Mouse (Mus musculus) granulocyte monocyte progenitor cell, adult 5-6 weeks (primary cell): ENCODE measurements around the gene Fsip1. TPM values are rescaled to one million over a fixed set of nuclear protein-coding genes. Genes with fewer than 3 reads are reported as not detected.

Source experiments
- ATAC-seq: replicated peaks from 2 replicates; pipeline ENCODE4 v1.8.0; 2016; ENCODE audit warnings: mild to moderate bottlenecking, moderate TSS enrichment, inconsistent platforms; ENCODE audit not compliant: poor library complexity, severe bottlenecking
- total RNA-seq, 2 experiments: library from RNA; stranded (forward) in 1 of 2; stranded (reverse) in 1 of 2; fragments of 200-712, 200-1000 nt in 1 of 2; fragments of >200 nt in 1 of 2; fragmentation: Nextera tagmentation in 1 of 2; gene quantifications; 2 replicates each; pipeline ENCODE4 v1.2.3; 2014 to 2017

Fsip1 gene
- total RNA-seq, 2 experiments from 2014 or later, result not detected

DNA sequence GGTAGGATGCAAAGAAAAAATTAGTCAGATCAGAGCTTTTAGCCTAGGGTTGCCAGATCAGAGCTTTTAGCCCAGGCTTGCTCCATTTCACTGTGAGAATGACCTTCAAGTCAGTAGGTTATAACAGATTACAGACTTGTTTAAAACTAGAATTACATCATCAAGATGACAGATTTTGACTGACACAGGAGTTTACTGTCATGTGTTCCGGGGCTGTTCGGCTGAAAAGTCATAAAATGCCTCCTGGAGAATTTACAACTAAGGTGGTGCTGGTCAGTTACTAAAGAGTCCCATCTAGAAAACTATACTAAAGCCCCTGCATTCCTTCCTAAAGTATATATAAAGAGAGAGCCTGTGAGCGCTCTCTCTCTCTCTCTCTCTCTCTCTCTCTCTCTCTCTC, 128.5 kb downstream of the Fsip1 start:
- ATAC-seq, result no peak

DNA sequence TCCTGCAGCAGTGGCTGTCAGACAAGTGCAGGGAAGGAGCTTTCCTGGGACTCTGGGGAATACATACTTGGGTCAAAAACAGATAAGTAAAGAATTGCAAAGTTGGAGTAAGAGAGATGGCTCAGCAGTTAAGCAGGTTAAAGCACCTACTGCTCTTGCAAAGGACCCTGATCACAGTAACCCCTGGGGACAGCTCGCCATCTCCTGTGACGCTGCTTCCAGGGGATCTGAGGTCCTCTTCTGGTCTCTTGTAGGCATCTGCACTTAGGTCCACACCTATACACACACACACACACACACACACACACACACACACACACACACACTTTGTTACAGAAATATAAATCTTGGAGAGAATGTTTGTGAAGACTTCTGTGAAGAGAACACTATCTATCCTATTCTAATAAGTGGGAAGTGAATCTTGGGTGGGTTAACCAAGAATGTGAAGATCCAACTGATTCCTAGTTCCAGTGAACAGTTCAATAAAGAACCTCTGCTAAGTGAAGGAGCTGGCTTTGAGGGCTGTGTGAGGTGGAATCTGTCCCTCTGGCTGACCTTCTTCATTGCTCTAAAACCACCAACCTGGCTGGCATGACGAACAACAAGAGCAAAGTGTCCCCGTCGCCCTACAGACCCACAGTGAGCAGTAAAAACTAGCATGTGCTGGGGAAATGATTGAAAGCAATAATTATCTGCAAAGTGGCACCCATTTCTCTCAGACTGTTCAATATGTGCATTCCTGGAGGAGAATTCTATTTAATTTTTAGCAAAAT, 129.1 kb downstream of the Fsip1 start:
- ATAC-seq, result no peak

DNA sequence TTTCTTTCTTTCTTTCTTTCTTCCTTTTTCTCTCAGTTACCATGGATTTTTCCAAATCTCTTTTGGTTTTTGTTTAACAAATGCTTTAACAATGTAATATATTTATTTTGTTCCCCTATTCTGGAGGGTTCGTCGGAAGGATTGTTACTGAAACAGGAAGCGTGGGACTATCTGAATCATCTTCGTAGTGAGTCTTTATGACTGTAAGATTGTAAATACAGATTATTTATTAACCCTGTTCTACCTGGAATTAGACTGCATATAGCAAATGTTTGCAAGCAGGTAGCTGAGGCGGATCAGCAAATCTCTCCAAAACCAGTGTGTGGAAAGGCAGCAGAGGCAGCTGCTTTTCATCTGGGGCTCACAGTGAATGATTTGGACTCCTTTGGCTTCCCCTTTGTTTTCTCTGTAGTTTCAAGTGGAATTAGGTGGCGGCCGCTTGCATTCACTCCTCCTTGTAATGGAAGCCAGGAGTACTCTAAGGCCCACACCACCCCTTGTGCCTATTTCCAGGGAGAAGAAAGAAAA, 130.8 kb downstream of the Fsip1 start:
- no peak for ATAC-seq

DNA sequence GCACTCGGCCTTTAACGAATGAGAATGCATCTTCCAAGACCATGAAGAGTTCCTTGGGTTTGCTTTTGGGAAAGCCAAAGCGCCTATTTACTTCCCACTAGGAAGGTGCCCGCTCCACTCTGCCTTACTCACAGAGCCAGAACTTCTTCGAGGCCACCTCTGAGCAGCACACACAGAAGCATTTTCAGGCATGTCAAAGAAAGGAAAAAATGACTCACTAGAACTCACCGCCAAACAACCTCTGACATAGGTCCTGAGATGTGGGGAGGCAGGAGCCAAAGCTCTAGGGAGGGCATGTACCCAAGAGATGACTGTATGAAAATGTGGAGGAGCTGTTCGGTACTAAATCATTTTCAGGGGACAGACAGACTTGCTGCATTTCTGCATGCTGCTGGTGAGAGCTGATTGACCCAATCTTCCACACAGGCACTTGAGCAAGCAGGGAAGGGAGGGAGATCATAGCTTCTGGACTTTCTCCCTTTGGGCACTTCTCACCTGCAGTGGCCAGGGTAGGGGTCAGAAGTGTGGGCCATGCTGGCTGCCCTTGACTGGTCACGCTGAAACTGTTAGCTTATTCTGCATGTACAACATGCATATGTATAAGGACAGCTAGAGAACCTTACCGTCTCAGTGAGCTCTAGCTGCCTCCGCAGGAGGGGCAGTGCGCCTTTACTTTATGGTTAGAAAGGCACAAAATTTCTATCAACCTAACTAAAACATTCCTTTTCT, 131.4 kb downstream of the Fsip1 start:
- ATAC-seq, result peak; percentile 5; the same call in 1 of the 2 replicates

DNA sequence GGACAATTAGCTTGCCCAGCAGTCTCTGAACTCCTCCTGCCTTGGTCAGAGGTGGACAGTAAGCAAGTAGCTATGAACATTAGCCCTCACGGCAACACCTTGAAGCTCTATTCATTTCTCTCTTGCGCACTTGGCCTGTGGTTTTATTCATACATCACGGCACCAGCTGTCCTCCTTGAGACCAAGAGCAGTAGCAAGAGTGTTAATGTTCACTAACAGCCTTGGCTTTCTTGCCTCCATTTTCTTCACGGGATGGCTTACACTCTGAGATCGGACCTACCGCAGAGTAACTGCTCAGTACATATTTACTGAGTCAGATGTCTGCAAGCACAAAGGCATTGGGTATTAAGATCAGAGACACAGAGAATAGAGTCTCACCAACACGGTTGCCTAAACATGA, 132.3 kb downstream of the Fsip1 start:
- ATAC-seq, result no peak

DNA sequence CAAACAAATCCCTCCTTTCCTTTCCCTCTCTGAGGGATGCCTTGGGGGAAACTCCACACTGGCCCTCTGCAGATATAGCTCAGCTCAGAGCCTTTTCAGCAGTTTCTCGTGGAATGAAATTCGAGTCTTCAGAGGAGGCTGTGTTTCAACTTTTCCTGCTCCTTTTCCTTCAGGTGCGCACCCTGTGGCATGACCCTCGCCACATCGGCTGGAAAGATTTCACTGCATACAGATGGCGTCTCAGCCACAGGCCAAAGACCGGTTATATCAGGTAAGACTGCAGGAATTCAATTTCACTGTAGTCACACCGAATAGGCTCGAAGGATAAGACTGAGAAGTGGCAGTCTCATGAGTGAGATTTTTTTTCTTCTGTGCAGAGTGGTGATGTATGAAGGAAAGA, 133.0 kb downstream of the Fsip1 start:
- no peak for ATAC-seq

DNA sequence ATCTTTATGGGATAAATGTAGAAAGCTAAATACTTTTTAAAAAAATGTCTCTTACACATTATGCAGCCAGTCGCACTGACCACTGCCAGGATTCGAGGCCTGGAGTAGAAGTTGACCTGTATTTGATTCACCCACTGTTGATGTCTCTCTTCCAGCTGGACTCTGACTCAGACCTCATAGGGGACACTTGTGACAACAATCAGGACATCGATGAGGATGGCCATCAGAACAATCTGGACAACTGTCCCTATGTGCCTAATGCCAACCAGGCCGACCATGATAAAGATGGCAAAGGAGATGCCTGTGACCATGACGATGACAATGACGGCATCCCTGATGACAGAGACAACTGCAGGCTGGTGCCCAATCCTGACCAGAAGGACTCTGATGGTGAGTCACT, 134.5 kb downstream of the Fsip1 start:
- no peak for ATAC-seq

DNA sequence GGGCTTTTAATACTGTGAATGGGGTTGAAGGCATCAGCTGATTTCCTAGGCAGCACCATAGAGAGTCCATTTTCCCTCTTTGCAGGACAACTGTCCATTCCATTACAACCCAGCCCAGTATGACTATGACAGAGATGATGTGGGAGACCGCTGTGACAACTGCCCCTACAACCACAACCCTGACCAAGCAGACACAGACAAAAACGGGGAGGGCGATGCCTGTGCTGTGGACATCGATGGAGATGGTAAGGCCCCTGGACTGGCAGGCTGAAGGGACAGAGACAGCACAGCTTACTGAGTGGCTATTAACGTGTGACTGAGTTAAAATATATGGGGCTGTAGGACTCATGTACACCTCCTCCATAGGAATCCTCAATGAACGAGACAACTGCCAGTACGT, 136.0 kb downstream of the Fsip1 start:
- no peak for ATAC-seq

DNA sequence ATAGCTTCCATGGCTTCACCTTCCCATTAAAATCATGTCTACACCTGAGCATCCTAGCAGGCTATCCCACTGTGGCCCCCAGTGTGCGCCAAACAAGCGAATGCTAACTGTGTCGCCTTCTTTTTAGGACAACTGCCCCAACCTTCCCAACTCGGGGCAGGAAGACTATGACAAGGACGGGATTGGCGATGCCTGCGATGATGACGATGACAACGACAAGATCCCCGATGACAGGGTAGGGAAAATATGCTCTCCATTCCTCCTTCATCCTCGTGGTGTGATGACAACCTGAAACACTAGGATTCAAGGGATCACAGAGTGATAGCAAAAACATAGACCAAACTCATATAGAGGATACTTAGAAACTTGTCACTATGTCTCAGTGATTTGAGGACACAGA, 136.7 kb downstream of the Fsip1 start:
- no peak for ATAC-seq

DNA sequence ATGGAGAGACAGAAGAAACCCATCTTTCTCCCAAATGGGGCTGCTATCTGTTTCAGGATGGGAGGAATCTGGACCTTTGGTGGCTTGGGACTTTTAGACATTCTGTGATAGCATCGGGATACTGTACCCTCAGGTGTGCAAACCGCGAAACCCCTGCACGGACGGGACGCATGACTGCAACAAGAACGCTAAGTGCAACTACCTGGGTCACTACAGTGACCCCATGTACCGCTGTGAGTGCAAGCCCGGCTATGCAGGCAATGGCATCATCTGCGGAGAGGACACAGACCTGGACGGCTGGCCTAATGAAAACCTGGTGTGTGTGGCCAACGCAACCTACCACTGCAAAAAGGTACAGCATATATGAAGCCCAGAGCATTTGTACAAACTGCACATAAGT, 137.1 kb downstream of the Fsip1 start:
- no peak for ATAC-seq

DNA sequence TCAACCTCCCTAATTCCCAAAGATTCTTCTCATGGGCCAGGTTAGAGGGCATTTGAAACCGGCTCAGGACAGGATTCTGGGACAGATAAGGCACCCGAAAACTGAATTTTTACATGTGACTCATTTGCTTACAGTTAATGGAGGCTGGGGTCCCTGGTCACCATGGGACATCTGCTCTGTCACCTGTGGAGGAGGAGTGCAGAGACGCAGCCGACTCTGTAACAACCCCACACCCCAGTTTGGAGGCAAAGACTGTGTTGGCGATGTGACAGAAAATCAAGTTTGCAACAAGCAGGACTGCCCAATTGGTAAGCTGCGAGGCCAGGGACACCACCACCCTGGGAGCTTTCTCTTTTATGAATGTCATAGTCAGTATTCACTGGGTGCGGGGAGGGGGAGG, 138.3 kb downstream of the Fsip1 start:
- no peak for ATAC-seq

DNA sequence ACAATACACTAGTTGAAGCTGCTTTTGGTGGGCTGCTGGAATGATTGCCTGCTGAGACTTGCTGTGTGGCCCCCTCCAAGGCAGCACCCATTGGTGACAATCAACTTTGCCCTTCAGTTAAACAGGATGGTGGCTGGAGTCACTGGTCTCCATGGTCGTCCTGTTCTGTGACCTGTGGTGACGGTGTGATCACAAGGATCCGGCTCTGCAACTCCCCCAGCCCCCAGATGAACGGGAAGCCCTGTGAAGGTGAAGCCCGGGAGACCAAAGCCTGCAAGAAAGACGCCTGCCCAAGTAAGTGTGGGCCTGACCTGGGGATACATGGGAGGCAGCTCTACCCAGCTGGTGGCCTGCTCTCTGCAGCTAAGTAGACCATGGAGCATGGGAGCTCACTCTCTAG, 138.7 kb downstream of the Fsip1 start:
- ATAC-seq, result no peak

DNA sequence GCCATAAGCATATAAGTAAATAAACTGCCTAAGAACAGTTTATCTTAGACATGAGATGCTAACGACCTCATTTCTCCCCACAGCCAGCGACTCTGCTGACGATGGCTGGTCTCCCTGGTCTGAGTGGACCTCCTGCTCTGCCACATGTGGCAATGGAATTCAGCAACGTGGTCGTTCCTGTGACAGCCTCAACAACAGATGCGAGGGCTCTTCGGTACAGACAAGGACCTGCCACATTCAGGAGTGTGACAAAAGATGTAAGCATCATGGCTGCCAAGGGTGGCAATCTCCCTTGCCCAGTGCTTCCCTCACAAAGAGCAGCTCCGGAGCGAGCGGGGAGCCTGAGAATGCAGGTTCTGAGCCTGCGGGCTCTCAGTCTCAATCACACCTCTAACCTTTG, 139.4 kb downstream of the Fsip1 start:
- no peak for ATAC-seq

DNA sequence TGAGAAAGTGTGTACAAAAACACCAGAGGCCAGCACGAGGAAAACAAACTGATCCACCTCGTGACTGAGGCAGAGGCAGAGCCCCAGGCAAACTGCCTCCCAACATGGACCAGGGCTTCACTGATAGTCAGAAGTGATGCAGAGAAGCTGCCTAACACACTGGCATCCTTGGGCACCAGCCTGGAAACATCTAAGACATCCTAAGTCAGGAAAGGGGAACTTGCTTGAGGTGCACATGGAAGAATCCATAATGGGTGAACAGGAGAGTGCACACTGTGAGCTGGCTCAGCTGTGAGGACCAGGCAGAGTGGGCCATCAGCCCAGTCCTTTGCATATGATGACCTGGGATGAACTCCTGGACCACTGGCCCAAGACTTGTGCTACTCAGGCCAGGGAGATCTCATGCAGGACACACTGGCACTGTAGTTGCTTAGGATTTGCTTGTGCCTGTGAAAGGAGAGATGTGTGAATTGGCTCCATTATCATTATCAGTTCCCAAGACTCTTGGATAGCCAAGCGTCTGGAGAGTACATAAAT, 139.9 kb downstream of the Fsip1 start:
- ATAC-seq, result 0 out of 2 replicates have a peak, but pooled peaks have one; percentile 22

DNA sequence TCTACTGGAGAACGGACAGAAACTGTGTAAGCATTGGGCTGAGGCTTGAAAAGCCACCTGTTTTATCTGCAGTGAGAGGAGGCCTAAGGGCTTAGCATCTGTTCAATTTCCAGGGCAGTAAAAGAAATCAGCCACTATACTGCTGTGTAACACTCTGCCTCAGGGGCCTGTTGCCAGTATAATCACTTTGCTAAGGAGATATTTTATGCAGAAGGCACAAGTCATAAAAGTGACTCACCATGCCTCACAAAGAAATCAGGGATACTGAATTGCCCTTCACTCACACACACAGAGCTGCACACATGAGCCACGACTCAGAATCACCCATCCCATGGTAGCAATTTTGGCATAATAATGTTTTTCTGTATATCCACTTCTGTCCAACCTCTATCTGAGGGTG, 140.6 kb downstream of the Fsip1 start:
- no peak for ATAC-seq

DNA sequence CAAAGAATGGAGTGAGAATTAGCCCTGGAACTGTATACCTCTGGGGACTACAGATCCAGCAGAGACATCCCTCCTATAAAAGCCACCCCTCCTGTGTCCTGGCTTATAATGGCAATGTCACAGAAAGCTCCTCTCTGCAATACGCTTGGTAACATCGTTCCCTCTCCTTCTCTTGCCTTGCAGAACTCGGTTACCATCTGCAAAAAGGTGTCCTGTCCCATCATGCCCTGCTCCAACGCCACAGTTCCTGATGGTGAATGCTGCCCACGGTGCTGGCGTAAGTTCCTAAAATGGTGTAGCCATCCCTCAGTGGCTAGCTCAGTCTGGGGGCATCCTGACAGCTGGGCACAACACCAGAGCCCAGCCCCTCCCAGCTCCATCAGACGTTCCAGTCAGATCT, 141.1 kb downstream of the Fsip1 start:
- ATAC-seq, result no peak

DNA sequence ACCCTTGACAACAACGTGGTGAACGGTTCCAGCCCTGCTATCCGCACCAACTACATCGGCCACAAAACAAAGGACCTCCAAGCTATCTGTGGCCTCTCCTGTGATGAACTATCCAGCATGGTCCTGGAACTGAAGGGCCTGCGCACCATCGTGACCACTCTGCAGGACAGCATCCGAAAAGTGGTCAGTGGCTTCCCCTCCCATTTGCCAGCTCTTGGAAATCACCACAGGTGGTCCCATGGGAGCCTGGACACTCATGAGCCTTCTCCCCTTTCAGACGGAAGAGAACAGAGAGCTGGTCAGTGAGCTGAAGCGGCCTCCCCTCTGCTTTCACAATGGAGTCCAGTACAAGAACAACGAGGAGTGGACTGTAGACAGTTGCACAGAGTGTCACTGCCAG, 142.1 kb downstream of the Fsip1 start:
- no peak for ATAC-seq

DNA sequence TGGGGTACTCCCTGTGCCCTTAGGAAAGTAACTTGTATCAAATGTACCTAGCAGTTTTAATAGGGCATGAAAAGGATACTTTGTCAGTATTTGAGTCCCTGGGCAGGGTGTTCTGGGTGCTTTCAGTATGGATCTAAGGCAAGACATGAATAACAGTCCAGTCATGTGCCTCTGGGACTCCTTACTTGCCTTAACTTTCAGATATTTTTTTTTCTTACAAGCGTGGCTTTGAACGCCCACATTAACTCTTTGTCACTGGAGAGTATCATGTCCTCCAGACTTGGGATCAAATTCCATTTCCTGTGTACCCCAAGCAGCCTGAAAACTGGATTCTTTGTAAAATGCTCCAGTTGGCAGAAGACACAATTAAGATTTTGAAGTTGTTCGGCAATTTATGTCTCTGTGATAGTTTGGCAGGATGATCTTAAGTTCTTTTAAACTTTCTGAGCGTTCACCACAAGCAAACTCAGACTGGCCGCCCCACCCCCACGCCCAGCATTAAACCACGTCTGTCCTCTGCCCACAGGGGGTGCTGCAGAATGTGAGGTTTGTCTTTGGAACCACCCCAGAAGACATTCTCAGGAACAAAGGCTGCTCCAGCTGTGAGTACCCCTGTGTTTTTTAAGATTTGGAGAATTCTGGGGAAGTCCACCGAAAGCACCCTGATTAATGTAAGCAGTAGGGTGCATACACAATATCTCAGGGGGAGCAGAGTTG, 142.8 kb downstream of the Fsip1 start:
- no peak for ATAC-seq

DNA sequence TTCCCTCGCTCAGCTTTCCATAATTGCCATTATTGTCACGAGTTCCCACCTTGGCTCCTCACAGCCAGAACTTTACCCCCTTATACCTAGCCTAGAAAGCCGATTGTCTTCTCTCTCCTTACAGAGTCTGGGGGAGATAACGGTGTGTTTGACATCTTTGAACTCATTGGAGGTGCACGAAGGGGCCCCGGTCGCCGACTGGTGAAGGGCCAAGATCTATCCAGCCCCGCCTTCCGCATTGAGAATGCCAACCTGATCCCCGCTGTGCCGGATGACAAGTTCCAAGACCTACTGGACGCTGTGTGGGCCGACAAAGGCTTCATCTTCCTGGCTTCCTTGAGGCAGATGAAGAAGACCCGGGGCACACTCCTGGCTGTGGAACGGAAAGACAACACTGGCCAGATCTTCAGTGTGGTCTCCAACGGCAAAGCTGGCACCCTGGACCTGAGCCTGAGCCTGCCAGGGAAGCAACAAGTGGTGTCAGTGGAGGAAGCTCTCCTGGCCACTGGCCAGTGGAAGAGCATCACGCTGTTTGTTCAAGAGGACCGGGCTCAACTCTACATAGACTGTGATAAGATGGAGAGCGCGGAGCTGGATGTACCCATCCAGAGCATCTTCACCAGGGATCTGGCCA, 143.8 kb downstream of the Fsip1 start:
- no peak for ATAC-seq

DNA sequence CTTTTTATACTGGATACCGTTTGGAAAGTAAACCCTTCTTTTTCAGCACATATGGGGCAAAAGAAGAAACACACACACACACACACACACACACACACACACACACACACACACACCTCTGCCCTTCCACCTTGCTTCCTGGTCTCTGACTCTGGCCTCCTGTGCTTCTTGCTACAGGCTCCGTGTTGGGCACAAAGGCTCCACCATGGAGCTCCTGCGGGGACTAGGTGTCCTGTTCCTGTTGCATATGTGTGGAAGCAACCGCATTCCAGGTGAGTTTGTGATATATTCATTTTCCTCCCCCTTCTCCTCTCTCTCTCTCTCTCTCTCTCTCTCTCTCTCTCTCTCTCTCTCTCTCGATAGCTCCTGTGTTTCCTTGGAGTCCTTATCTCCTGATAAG, 144.3 kb downstream of the Fsip1 start:
- ATAC-seq, result no peak
